Mouse (Mus musculus): ENCODE measurements around the gene Ccin.

DNA sequence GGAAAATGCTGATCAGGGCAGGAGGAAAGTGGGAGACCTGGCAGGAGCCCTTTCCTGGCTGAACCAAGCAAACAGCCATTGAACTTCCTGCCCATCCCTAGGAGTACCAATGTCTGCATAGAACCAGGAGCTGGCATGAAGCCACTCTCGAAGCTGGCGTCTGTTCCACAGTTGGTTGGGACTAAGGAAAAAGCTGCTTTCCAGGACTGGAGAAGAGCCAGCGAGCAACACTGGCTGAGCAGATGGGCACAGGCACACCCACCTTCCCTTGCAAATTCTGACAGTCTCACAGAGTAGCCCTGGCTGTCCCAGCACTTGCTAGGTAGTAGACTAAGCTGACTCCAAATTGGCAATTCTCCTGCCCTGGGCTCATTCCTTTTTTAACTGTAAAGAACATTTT, 3.5 kb upstream of the Ccin start:
- TF ChIP-seq CTCF (IDR thresholded peaks at IDR 0.05; ENCODE audit: borderline replicate concordance, extremely low read depth, insufficient read depth, insufficient read length) (no peak), POLR2A (IDR thresholded peaks at IDR 0.05; ENCODE audit: borderline replicate concordance, extremely low read depth, insufficient read depth, insufficient read length, poor library complexity, severe bottlenecking) (no peak)

Measured in brain, embryonic 14.5 days (tissue).